Mouse (Mus musculus): ENCODE results near the gene Mgmt.

GRCm38 (mm10) chr7:137131957-137132356, 237.5 kb downstream of the Mgmt start:
- no peak for TF ChIP-seq POLR2A (IDR thresholded peaks at IDR 0.05; ENCODE audit: control insufficient read depth, low read depth, low read length)
- no peak for TF ChIP-seq CTCF (IDR thresholded peaks at IDR 0.05; ENCODE audit: control insufficient read depth, insufficient read depth, insufficient replicate concordance, low read depth, low read length)

Measured in testis, adult 2 months (tissue).